Mouse (Mus musculus) hindbrain, embryonic 14.5 days (tissue): Measurements from ENCODE around the gene Bfar. TPM values are rescaled to one million over a fixed set of nuclear protein-coding genes. Genes with fewer than 3 reads are reported as not detected.

Experiments
- polyA plus RNA-seq: library from polyadenylated mRNA; unstranded; fragments of >200 nt; fragmentation: Nextera tagmentation; extraction: Ambion mirVana; gene quantifications from 2 replicates; pipeline ENCODE4 v1.2.1, GENCODE M21; 2014

Gene Bfar
- polyA plus RNA-seq, 1 experiment from 2014 or later, result 50.4 TPM

Other genes starting within 250 kb of the Bfar start
- 27.9 and 30.6 TPM in 2 replicates for gene Parn, start 3.7 kb upstream of the Bfar start, polyA plus RNA-seq
- 6.9 and 7.2 TPM in 2 replicates for gene 3110001I22Rik, start 71 bp downstream of the Bfar start, polyA plus RNA-seq
- gene Pla2g10, start 59.1 kb downstream of the Bfar start, polyA plus RNA-seq, result 0.35 TPM in 1 of 2 replicates, not detected in the other
- 81.3 and 93.1 TPM in 2 replicates for gene Rrn3, start 108.8 kb downstream of the Bfar start, polyA plus RNA-seq
- 193 and 199 TPM in 2 replicates for gene Ntan1, start 147.0 kb downstream of the Bfar start, polyA plus RNA-seq
- 74.3 and 79.0 TPM in 2 replicates for gene Pdxdc1, start 231.3 kb downstream of the Bfar start, polyA plus RNA-seq
- 34.9 and 43.0 TPM in 2 replicates for gene Mpv17l, start 231.3 kb downstream of the Bfar start, polyA plus RNA-seq